Mouse (Mus musculus): Measurements from ENCODE around the gene B9d1. TPM values are rescaled to one million over a fixed set of nuclear protein-coding genes. Genes with fewer than 3 reads are reported as not detected.

The B9d1 gene
- polyA plus RNA-seq, 1 experiment from 2014 or later = 100 TPM

GRCm38 (mm10) chr11:61481239-61482090, 23.5 kb upstream of the B9d1 start:
- ATAC-seq = no peak
- DNase-seq (ENCODE audit: low read depth, low spot score) = no peak
- no peaks in the 10 kb centered on the region for H3K27me3 ChIP-seq
- POLR2A ChIA-PET = no interaction called here
- TF ChIP-seq CTCF (IDR thresholded peaks at IDR 0.05) = no peak
- CTCF ChIA-PET = no interaction called here
- in situ Hi-C loops (cut with MboI; ENCODE audit: low pct_unique_long_range_greater_than_20kb) = no loop called here

GRCm38 (mm10) chr11:61483226-61483845, 21.6 kb upstream of the B9d1 start:
- in situ Hi-C loops (cut with MboI; ENCODE audit: low pct_unique_long_range_greater_than_20kb) = no loop called here
- POLR2A ChIA-PET = no interaction called here
- ATAC-seq (no peak), DNase-seq (ENCODE audit: low read depth, low spot score) (no peak)
- CTCF ChIA-PET = no interaction called here
- H3K27me3 ChIP-seq = no peaks in the 10 kb centered on the region
- no peak for TF ChIP-seq CTCF (IDR thresholded peaks at IDR 0.05)

DNA sequence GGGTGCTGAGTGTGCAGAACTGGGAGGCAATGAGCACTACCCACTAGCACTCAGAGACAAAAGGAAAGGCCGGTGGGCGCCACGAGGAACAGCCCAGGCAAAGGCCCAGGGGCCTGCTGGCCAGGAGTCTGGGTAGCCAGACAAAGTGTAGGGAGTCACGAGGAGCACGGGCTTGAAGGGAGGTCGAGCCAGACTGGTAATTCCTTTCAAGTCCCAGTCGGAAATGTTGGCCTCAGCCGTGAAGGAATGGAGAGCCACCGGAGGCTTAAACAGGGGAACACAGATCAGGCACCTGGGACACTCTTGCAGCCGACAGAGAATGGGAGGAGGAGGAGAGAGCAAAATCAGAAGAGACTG, 20.7 kb upstream of the B9d1 start:
- DNase-seq (ENCODE audit: low read depth, low spot score) (no peak), ATAC-seq (no peak)
- in situ Hi-C loops (cut with MboI; ENCODE audit: low pct_unique_long_range_greater_than_20kb) = no loop called here
- TF ChIP-seq CTCF (IDR thresholded peaks at IDR 0.05) = no peak
- POLR2A ChIA-PET = no interaction called here
- CTCF ChIA-PET = no interaction called here
- H3K27me3 ChIP-seq = no peaks in the 10 kb centered on the region

GRCm38 (mm10) chr11:61484613-61485540, 20.1 kb upstream of the B9d1 start, which contains the start of gene Mfap4:
Gene Mfap4 (plus strand): TSS chr11:61485431.
- no peaks in the 10 kb centered on the region for H3K27me3 ChIP-seq
- TF ChIP-seq CTCF (IDR thresholded peaks at IDR 0.05) = no peak
- DNase-seq (ENCODE audit: low read depth, low spot score) (no peak), ATAC-seq (no peak)
- in situ Hi-C loops (cut with MboI; ENCODE audit: low pct_unique_long_range_greater_than_20kb) = no loop called here
- CTCF ChIA-PET = interaction anchor here (1.1 kb wide), 1 partner anchor 19 kb away, joined by 3 read pairs; no protein-coding TSS in a partner anchor
- POLR2A ChIA-PET = no interaction called here

DNA sequence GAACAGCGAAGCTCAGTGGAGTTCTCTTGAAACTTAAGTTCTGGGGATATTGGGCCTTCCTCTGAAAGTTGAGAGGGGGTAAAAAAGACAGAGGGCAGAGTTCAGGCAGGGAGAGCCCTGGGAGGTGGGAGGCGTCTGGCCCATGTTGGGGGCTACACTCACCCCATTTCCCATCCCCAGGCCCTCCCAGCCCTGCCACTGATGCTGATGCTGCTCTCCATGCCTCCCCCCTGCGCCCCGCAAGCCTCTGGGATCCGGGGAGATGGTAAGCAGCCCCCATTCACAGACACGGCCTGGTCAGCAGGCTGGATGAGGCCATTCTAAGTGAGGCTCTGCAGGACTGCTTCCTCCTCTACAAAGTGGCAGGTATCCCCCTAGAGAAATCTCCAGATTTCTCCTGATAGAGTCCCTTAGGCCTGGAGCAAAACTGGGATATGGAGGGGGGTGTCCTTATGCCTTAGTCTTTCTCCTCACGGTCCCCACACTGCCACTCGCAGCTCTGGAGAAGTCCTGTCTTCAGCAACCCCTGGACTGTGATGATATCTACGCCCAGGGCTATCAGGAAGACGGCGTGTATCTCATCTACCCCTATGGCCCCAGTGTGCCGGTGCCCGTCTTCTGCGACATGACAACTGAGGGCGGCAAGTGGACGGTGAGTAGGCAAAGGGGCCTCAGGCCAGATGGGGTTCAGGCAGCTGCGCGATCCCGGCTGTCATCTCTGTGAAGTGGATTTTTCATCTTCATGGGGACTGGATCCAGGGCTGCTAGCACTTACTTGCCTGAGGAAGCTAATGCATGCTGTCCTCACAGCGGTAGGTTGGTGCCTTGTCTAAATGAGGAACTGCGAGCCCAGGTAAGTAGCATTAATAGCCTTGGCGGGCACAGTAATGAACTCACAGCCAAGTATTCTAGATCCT, 19.1 kb upstream of the B9d1 start:
- TF ChIP-seq CTCF (IDR thresholded peaks at IDR 0.05) = no peak
- in situ Hi-C loops (cut with MboI; ENCODE audit: low pct_unique_long_range_greater_than_20kb) = no loop called here
- ChIA-PET POLR2A (no interaction called here), CTCF (interaction anchor here (1.1 kb wide), 1 partner anchor 18 kb away, joined by 3 read pairs; no protein-coding TSS in a partner anchor)
- DNase-seq (ENCODE audit: low read depth, low spot score) (no peak), ATAC-seq (no peak)
- H3K27me3 ChIP-seq = no peaks in the 10 kb centered on the region

GRCm38 (mm10) chr11:61486458-61487219, 18.3 kb upstream of the B9d1 start:
- no peak for TF ChIP-seq CTCF (IDR thresholded peaks at IDR 0.05)
- ATAC-seq (no peak), DNase-seq (ENCODE audit: low read depth, low spot score) (no peak)
- CTCF ChIA-PET = interaction anchor here (1.1 to 1.6 kb wide), 2 partner anchors 18 kb away, joined by 3 read pairs; partner anchors contain the start of gene B9d1
- in situ Hi-C loops (cut with MboI; ENCODE audit: low pct_unique_long_range_greater_than_20kb) = no loop called here
- no peaks in the 10 kb centered on the region for H3K27me3 ChIP-seq
- POLR2A ChIA-PET = no interaction called here

- DNase-seq (ENCODE audit: low read depth, low spot score) = no peak
- no peak for ATAC-seq
- TF ChIP-seq CTCF (IDR thresholded peaks at IDR 0.05) = no peak
- ChIA-PET CTCF (interaction anchor here (1.6 kb wide), 1 partner anchor 17 kb away, joined by 3 read pairs; the partner anchor contains the start of gene B9d1), POLR2A (no interaction called here)
- in situ Hi-C loops (cut with MboI; ENCODE audit: low pct_unique_long_range_greater_than_20kb) = no loop called here
- H3K27me3 ChIP-seq = no peaks in the 10 kb centered on the region
Observed at GRCm38 (mm10) chr11:61487401-61487800, 17.5 kb upstream of the B9d1 start.

GRCm38 (mm10) chr11:61487936-61488335, 17.0 kb upstream of the B9d1 start:
- in situ Hi-C loops (cut with MboI; ENCODE audit: low pct_unique_long_range_greater_than_20kb) = no loop called here
- ChIA-PET POLR2A (no interaction called here), CTCF (interaction anchor here (1.6 kb wide), 1 partner anchor 17 kb away, joined by 3 read pairs; the partner anchor contains the start of gene B9d1)
- ATAC-seq (no peak), DNase-seq (ENCODE audit: low read depth, low spot score) (no peak)
- H3K27me3 ChIP-seq = no peaks in the 10 kb centered on the region
- TF ChIP-seq CTCF (IDR thresholded peaks at IDR 0.05) = no peak

- DNase-seq (ENCODE audit: low read depth, low spot score) (no peak), ATAC-seq (no peak)
- ChIA-PET POLR2A (no interaction called here), CTCF (no interaction called here)
- H3K27me3 ChIP-seq = no peaks in the 10 kb centered on the region
- in situ Hi-C loops (cut with MboI; ENCODE audit: low pct_unique_long_range_greater_than_20kb) = no loop called here
- TF ChIP-seq CTCF (IDR thresholded peaks at IDR 0.05) = no peak
Observed at GRCm38 (mm10) chr11:61489085-61489484, 15.9 kb upstream of the B9d1 start.
